Mouse (Mus musculus) CH12.LX (cell line): Measurements from ENCODE around the gene Fam168b.

Source experiments
- CHD2 ChIP-seq: IDR thresholded peaks from 2 replicates; pipeline ENCODE4 v1.6.1; 2011; ENCODE audit warnings: low read length, improper control_type of control experiment
- CTCF ChIP-seq, 2 experiments: IDR thresholded peaks in 1 of 2; conservative IDR thresholded peaks in 1 of 2; 2 replicates each; pipeline ENCODE4 v1.5.1; 2011 to 2012; ENCODE audit warnings: low read depth in 2 of 2, low read length in 2 of 2, improper control_type of control experiment in 1 of 2, inconsistent platforms in 1 of 2, mild to moderate bottlenecking in 1 of 2, moderate library complexity in 1 of 2
- EP300 ChIP-seq: IDR thresholded peaks from 2 replicates; pipeline ENCODE4 v1.6.1; 2011; ENCODE audit warnings: low read length, improper control_type of control experiment
- ETS1 ChIP-seq: conservative IDR thresholded peaks from 2 replicates; pipeline ENCODE4 v1.6.1; 2012; ENCODE audit warnings: low read depth, mild to moderate bottlenecking, inconsistent platforms, low read length, improper control_type of control experiment, moderate library complexity
- GABPA ChIP-seq: IDR thresholded peaks from 2 replicates; pipeline ENCODE4 v1.6.1; 2012; ENCODE audit warnings: low read depth, low read length, improper control_type of control experiment, inconsistent platforms; ENCODE audit not compliant: insufficient replicate concordance
- HCFC1 ChIP-seq: IDR thresholded peaks from 2 replicates; pipeline ENCODE4 v1.6.1; 2012; ENCODE audit warnings: low read depth, mild to moderate bottlenecking, inconsistent platforms, low read length, improper control_type of control experiment
- JUND ChIP-seq: conservative IDR thresholded peaks from 2 replicates; pipeline ENCODE4 v1.6.1; 2011; ENCODE audit warnings: low read depth, low read length, improper control_type of control experiment
- MAFK ChIP-seq: IDR thresholded peaks from 2 replicates; pipeline ENCODE4 v1.6.1; 2011; ENCODE audit warnings: low read length, improper control_type of control experiment; ENCODE audit not compliant: insufficient replicate concordance
- PAX5 ChIP-seq: IDR thresholded peaks from 2 replicates; pipeline ENCODE4 v1.6.1; 2012; ENCODE audit warnings: low read length, inconsistent platforms, mixed read lengths
- POLR2A ChIP-seq: IDR thresholded peaks from 2 replicates; pipeline ENCODE4 v1.6.1; 2011; ENCODE audit warnings: low read depth, mild to moderate bottlenecking, improper control_type of control experiment, low read length
- POLR2AphosphoS2 ChIP-seq: IDR thresholded peaks from 2 replicates; pipeline ENCODE4 v1.6.1; 2011; ENCODE audit warnings: low read depth, low read length, improper control_type of control experiment
- RAD21 ChIP-seq: IDR thresholded peaks from 2 replicates; pipeline ENCODE4 v1.6.1; 2011; ENCODE audit warnings: low read depth, mild to moderate bottlenecking, low read length, improper control_type of control experiment, moderate library complexity
- ZC3H11A ChIP-seq: IDR thresholded peaks from 2 replicates; pipeline ENCODE4 v1.6.1; 2012; ENCODE audit warnings: low read depth, mild to moderate bottlenecking, inconsistent platforms, low read length, improper control_type of control experiment
- ZNF384 ChIP-seq: IDR thresholded peaks from 2 replicates; pipeline ENCODE4 v1.6.1; 2012; ENCODE audit warnings: low read depth, low read length, improper control_type of control experiment, inconsistent platforms

DNA sequence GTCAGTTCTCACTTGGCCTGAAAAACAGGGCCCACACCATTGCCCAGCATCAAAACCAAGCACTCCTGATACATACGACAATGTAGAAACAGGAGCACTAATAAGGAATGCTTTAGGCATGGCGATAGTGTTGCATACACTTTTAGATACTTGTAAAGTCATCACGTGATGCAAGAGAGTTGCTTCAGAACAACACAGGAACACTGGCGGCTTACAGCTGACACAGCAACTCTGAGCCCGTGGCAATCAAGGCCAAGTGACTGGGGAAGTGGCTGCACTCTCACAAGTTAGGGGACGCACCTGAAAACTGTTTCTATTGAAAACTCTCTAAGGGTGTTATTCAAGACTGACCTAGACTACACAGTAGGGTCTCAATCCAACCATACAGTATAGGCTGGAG is 19.5 kb downstream of the Fam168b start:
- TF ChIP-seq MAFK (0 out of 2 replicates have a peak, but pooled peaks have one; percentile 18), HCFC1 (no peak), CTCF (conservative IDR thresholded peaks at IDR 0.05 in 1 of 2, IDR thresholded peaks at IDR 0.05 in 1 of 2; ENCODE audit: low read depth in 2 of 2, low read length in 2 of 2) (no peak), PAX5 (no peak), POLR2AphosphoS2 (no peak), JUND (no peak), EP300 (no peak), ZNF384 (no peak), CHD2 (no peak), RAD21 (no peak), POLR2A (no peak), ZC3H11A (no peak), GABPA (no peak), ETS1 (no peak)
